Mouse (Mus musculus) liver, embryonic 15.5 days (tissue): ENCODE measurements at regions not wholly inside any gene's neighbourhood (a gene's known extent, or its start where the extent isn't known, plus 50 kb on each side); places are given as distances from the start of the nearest gene placed in this dataset.

Experiments used
- ATAC-seq: fragments of 200-750 bp; cut with Nextera tagmentation; 2 replicates; pipeline ENCODE4 v1.8.0; 2017; ENCODE audit warnings: moderate number of reproducible peaks, mild to moderate bottlenecking, moderate library complexity; ENCODE audit not compliant: insufficient read depth
- H3K27ac ChIP-seq: fragments of 300-500 bp; sonication (generic); replicated peaks from 2 replicates; pipeline ENCODE4 v1.5.1; 2015; ENCODE audit warnings: mild to moderate bottlenecking, inconsistent platforms
- H3K27me3 ChIP-seq: fragments of 300-500 bp; sonication (generic); 2 replicates; pipeline ENCODE4 v1.6.1; 2015; ENCODE audit warnings: mild to moderate bottlenecking, inconsistent platforms
- H3K36me3 ChIP-seq: fragments of 300-500 bp; sonication (generic); replicated peaks from 2 replicates; pipeline ENCODE4 v1.6.1; 2015; ENCODE audit warnings: moderate library complexity, mild to moderate bottlenecking, inconsistent platforms
- H3K4me1 ChIP-seq: fragments of 300-500 bp; sonication (generic); replicated peaks from 2 replicates; pipeline ENCODE4 v1.6.1; 2015; ENCODE audit warnings: inconsistent platforms
- H3K4me2 ChIP-seq: fragments of 300-500 bp; sonication (generic); 2 replicates; pipeline ENCODE4 v1.6.1; 2015; ENCODE audit warnings: moderate library complexity, mild to moderate bottlenecking, inconsistent platforms
- H3K4me3 ChIP-seq: fragments of 300-500 bp; sonication (generic); replicated peaks from 2 replicates; pipeline ENCODE4 v1.5.1; 2015; ENCODE audit warnings: mild to moderate bottlenecking, inconsistent platforms
- H3K9ac ChIP-seq: fragments of 300-500 bp; sonication (generic); 2 replicates; pipeline ENCODE4 v1.6.1; 2015; ENCODE audit warnings: moderate library complexity, mild to moderate bottlenecking, inconsistent platforms
- H3K9me3 ChIP-seq: fragments of 300-500 bp; sonication (generic); replicated peaks from 2 replicates; pipeline ENCODE4 v1.6.1; 2016; ENCODE audit warnings: inconsistent platforms
- WGBS: fragments of 180-500 bp; shearing (Covaris S2); methylation state at CpG from one replicate; pipeline ENCODE4 v1.1.7; 2015; ENCODE audit warnings: mixed read lengths; ENCODE audit not compliant: insufficient replicate concordance; 5-methylcytosine and 5-hydroxymethylcytosine counted together

- ATAC-seq = no peak
- Histone ChIP-seq H3K4me2 (no peak overlapping the region), H3K27ac (no peak overlapping the region), H3K4me3 (no peak overlapping the region), H3K36me3 (no peaks in the 10 kb centered on the region), H3K9ac (no peak overlapping the region), H3K4me1 (no peaks in the 10 kb centered on the region), H3K9me3 (no peaks in the 10 kb centered on the region), H3K27me3 (no peaks in the 10 kb centered on the region)
- 20% methylated on average over 3 of the region's 3 CpGs for WGBS
These were observed 64.4 kb upstream of the Fst start for GRCm38 (mm10) chr13:114523116-114523515.

- Histone ChIP-seq H3K27me3 (no peaks in the 10 kb centered on the region), H3K4me2 (no peak overlapping the region), H3K27ac (no peak overlapping the region), H3K36me3 (no peaks in the 10 kb centered on the region), H3K9ac (no peak overlapping the region), H3K9me3 (no peaks in the 10 kb centered on the region), H3K4me3 (no peak overlapping the region), H3K4me1 (no peaks in the 10 kb centered on the region)
- ATAC-seq = no peak
- WGBS = 58% methylated on average over 9 of the region's 9 CpGs
These were observed 68.1 kb upstream of the Fst start for GRCm38 (mm10) chr13:114526856-114527255.

GRCm38 (mm10) chr13:114530171-114530774 lies 71.5 kb upstream of the Fst start:
- 80% methylated on average over 11 of the region's 11 CpGs for WGBS
- Histone ChIP-seq H3K27me3 (no peaks in the 10 kb centered on the region), H3K4me3 (no peak overlapping the region), H3K36me3 (no peaks in the 10 kb centered on the region), H3K27ac (no peak overlapping the region), H3K9me3 (no peaks in the 10 kb centered on the region), H3K9ac (no peak overlapping the region), H3K4me2 (no peak overlapping the region), H3K4me1 (no peaks in the 10 kb centered on the region)
- no peak for ATAC-seq

GRCm38 (mm10) chr13:114531780-114532179 lies 73.0 kb upstream of the Fst start:
- Histone ChIP-seq H3K27me3 (no peaks in the 10 kb centered on the region), H3K9me3 (no peaks in the 10 kb centered on the region), H3K4me3 (no peak overlapping the region), H3K9ac (no peak overlapping the region), H3K4me1 (no peaks in the 10 kb centered on the region), H3K36me3 (no peaks in the 10 kb centered on the region), H3K27ac (no peak overlapping the region), H3K4me2 (no peak overlapping the region)
- WGBS = 74% methylated on average over 5 of the region's 5 CpGs
- no peak for ATAC-seq

GRCm38 (mm10) chr13:114532393-114533097 lies 73.8 kb upstream of the Fst start:
- no peaks in the 10 kb centered on the region for H3K9me3 ChIP-seq
- H3K36me3 ChIP-seq = no peaks in the 10 kb centered on the region
- H3K4me2 ChIP-seq = no peak overlapping the region
- no peak for ATAC-seq
- no peak overlapping the region for H3K9ac ChIP-seq
- H3K4me1 ChIP-seq = no peaks in the 10 kb centered on the region
- H3K27ac ChIP-seq = no peak overlapping the region
- 65% methylated on average over 8 of the region's 8 CpGs for WGBS
- no peaks in the 10 kb centered on the region for H3K27me3 ChIP-seq
- no peak overlapping the region for H3K4me3 ChIP-seq

- Histone ChIP-seq H3K9ac (no peak overlapping the region), H3K4me2 (no peak overlapping the region), H3K4me1 (no peaks in the 10 kb centered on the region), H3K36me3 (no peaks in the 10 kb centered on the region), H3K27ac (no peak overlapping the region), H3K27me3 (no peaks in the 10 kb centered on the region), H3K9me3 (no peaks in the 10 kb centered on the region), H3K4me3 (no peak overlapping the region)
- 49% methylated on average over 3 of the region's 3 CpGs for WGBS
- ATAC-seq = no peak
These were observed 75.8 kb upstream of the Fst start for GRCm38 (mm10) chr13:114534591-114534990.

- H3K27ac ChIP-seq = no peak overlapping the region
- no peaks in the 10 kb centered on the region for H3K4me1 ChIP-seq
- no peak overlapping the region for H3K9ac ChIP-seq
- H3K9me3 ChIP-seq = no peaks in the 10 kb centered on the region
- H3K27me3 ChIP-seq = no peaks in the 10 kb centered on the region
- WGBS = 56% methylated on average over 1 of the region's 1 CpGs
- ATAC-seq = no peak
- H3K4me2 ChIP-seq = no peak overlapping the region
- H3K36me3 ChIP-seq = no peaks in the 10 kb centered on the region
- no peak overlapping the region for H3K4me3 ChIP-seq
These were observed 77.0 kb upstream of the Fst start for GRCm38 (mm10) chr13:114535721-114536120.

- H3K4me2 ChIP-seq = no peak overlapping the region
- H3K36me3 ChIP-seq = no peaks in the 10 kb centered on the region
- no peak for ATAC-seq
- H3K9ac ChIP-seq = no peak overlapping the region
- no peak overlapping the region for H3K4me3 ChIP-seq
- no peak overlapping the region for H3K27ac ChIP-seq
- H3K27me3 ChIP-seq = no peaks in the 10 kb centered on the region
- no peaks in the 10 kb centered on the region for H3K4me1 ChIP-seq
- 36% methylated on average over 3 of the region's 3 CpGs for WGBS
- H3K9me3 ChIP-seq = no peaks in the 10 kb centered on the region
These were observed 113.0 kb upstream of the Fst start for GRCm38 (mm10) chr13:114571731-114572130.

- H3K4me2 ChIP-seq = no peak overlapping the region
- no peaks in the 10 kb centered on the region for H3K27me3 ChIP-seq
- H3K9ac ChIP-seq = no peak overlapping the region
- no peak overlapping the region for H3K4me3 ChIP-seq
- WGBS = 64% methylated on average over 7 of the region's 7 CpGs
- H3K9me3 ChIP-seq = no peaks in the 10 kb centered on the region
- ATAC-seq = no peak
- no peak overlapping the region for H3K27ac ChIP-seq
- no peaks in the 10 kb centered on the region for H3K36me3 ChIP-seq
- no peaks in the 10 kb centered on the region for H3K4me1 ChIP-seq
These were observed 125.8 kb upstream of the Fst start for GRCm38 (mm10) chr13:114584566-114584965.

GRCm38 (mm10) chr13:114587621-114588020 lies 128.9 kb upstream of the Fst start:
- Histone ChIP-seq H3K27ac (no peak overlapping the region), H3K4me2 (no peak overlapping the region), H3K9ac (no peak overlapping the region), H3K4me1 (no peaks in the 10 kb centered on the region), H3K4me3 (no peak overlapping the region), H3K9me3 (no peaks in the 10 kb centered on the region), H3K27me3 (no peaks in the 10 kb centered on the region), H3K36me3 (no peaks in the 10 kb centered on the region)
- WGBS = 52% methylated on average over 2 of the region's 2 CpGs
- no peak for ATAC-seq

- Histone ChIP-seq H3K27me3 (no peaks in the 10 kb centered on the region), H3K36me3 (no peaks in the 10 kb centered on the region), H3K4me1 (no peaks in the 10 kb centered on the region), H3K4me2 (no peak overlapping the region), H3K4me3 (no peak overlapping the region), H3K9ac (no peak overlapping the region), H3K27ac (no peak overlapping the region), H3K9me3 (no peaks in the 10 kb centered on the region)
- WGBS = 78% methylated on average over 13 of the region's 13 CpGs
- ATAC-seq = no peak
These were observed 144.6 kb upstream of the Fst start for GRCm38 (mm10) chr13:114603341-114603740.
